Mouse (Mus musculus): ENCODE results near the gene Gpd1l. TPM values are rescaled to one million over a fixed set of nuclear protein-coding genes. Genes with fewer than 3 reads are reported as not detected.

Gene Gpd1l
- total RNA-seq, 2 experiments from 2014 or later: 78.2 to 84.7 TPM

- no peak for DNase-seq (ENCODE audit: extremely low spot score in 1 of 2, low spot score in 1 of 2)
Observed at GRCm38 (mm10) chr9:114932607-114933006, 1.2 kb downstream of the Gpd1l start.

- peak in 1 of 2 experiments; percentile 27 for DNase-seq (ENCODE audit: extremely low spot score in 1 of 2, low spot score in 1 of 2)
Observed at GRCm38 (mm10) chr9:114930464-114931090, 3.2 kb downstream of the Gpd1l start.

- no peak for DNase-seq (ENCODE audit: extremely low spot score in 1 of 2, low spot score in 1 of 2)
Observed at GRCm38 (mm10) chr9:114925571-114925970, 8.2 kb downstream of the Gpd1l start.

GRCm38 (mm10) chr9:114925039-114925438 is 8.7 kb downstream of the Gpd1l start:
- no peak for DNase-seq (ENCODE audit: extremely low spot score in 1 of 2, low spot score in 1 of 2)

GRCm38 (mm10) chr9:114924511-114924910 is 9.3 kb downstream of the Gpd1l start:
- no peak for DNase-seq (ENCODE audit: extremely low spot score in 1 of 2, low spot score in 1 of 2)

GRCm38 (mm10) chr9:114922209-114922608 is 11.6 kb downstream of the Gpd1l start:
- no peak for DNase-seq (ENCODE audit: extremely low spot score in 1 of 2, low spot score in 1 of 2)

GRCm38 (mm10) chr9:114921352-114922081 is 12.3 kb downstream of the Gpd1l start:
- no peak for DNase-seq (ENCODE audit: extremely low spot score in 1 of 2, low spot score in 1 of 2)

GRCm38 (mm10) chr9:114920569-114920968 is 13.2 kb downstream of the Gpd1l start:
- no peak for DNase-seq (ENCODE audit: extremely low spot score in 1 of 2, low spot score in 1 of 2)

GRCm38 (mm10) chr9:114912680-114913649 is 20.8 kb downstream of the Gpd1l start:
- DNase-seq (ENCODE audit: extremely low spot score in 1 of 2, low spot score in 1 of 2): peak; percentile 78 to 95

- DNase-seq (ENCODE audit: extremely low spot score in 1 of 2, low spot score in 1 of 2): no peak
Observed at GRCm38 (mm10) chr9:114907509-114907908, 26.3 kb downstream of the Gpd1l start.

GRCm38 (mm10) chr9:114895919-114896318 is 37.9 kb downstream of the Gpd1l start:
- no peak for DNase-seq (ENCODE audit: extremely low spot score in 1 of 2, low spot score in 1 of 2)

- no peak for DNase-seq (ENCODE audit: extremely low spot score in 1 of 2, low spot score in 1 of 2)
Observed at GRCm38 (mm10) chr9:114892974-114893373, 40.8 kb downstream of the Gpd1l start.

GRCm38 (mm10) chr9:114890377-114890776 is 43.4 kb downstream of the Gpd1l start:
- no peak for DNase-seq (ENCODE audit: extremely low spot score in 1 of 2, low spot score in 1 of 2)

- no peak for DNase-seq (ENCODE audit: extremely low spot score in 1 of 2, low spot score in 1 of 2)
Observed at GRCm38 (mm10) chr9:114888856-114889407, 44.9 kb downstream of the Gpd1l start.

GRCm38 (mm10) chr9:114887699-114888098 is 46.1 kb downstream of the Gpd1l start:
- DNase-seq (ENCODE audit: extremely low spot score in 1 of 2, low spot score in 1 of 2): no peak

- no peak for DNase-seq (ENCODE audit: extremely low spot score in 1 of 2, low spot score in 1 of 2)
Observed at GRCm38 (mm10) chr9:114885991-114886662, 47.7 kb downstream of the Gpd1l start.

- no peak for DNase-seq (ENCODE audit: extremely low spot score in 1 of 2, low spot score in 1 of 2)
Observed at GRCm38 (mm10) chr9:114885564-114885963, 48.2 kb downstream of the Gpd1l start.

GRCm38 (mm10) chr9:114881977-114882376 is 51.8 kb downstream of the Gpd1l start:
- DNase-seq (ENCODE audit: extremely low spot score in 1 of 2, low spot score in 1 of 2): no peak

- DNase-seq (ENCODE audit: extremely low spot score in 1 of 2, low spot score in 1 of 2): peak in 1 of 2 experiments; percentile 13
Observed at GRCm38 (mm10) chr9:114855327-114855726, 78.5 kb downstream of the Gpd1l start.

GRCm38 (mm10) chr9:114854686-114855085 is 79.1 kb downstream of the Gpd1l start:
- peak; percentile 15 for DNase-seq (ENCODE audit: extremely low spot score in 1 of 2, low spot score in 1 of 2)

Measured in layer of hippocampus, postnatal 25 days (tissue).